Mouse (Mus musculus): ENCODE measurements at regions not wholly inside any gene's neighbourhood (a gene's known extent, or its start where the extent isn't known, plus 50 kb on each side); places are given as distances from the start of the nearest gene placed in this dataset.

- no peak for DNase-seq
Observed at GRCm38 (mm10) chr12:27139683-27140334, 202.6 kb downstream of the Sox11 start.

GRCm38 (mm10) chr12:27138663-27139633 lies 203.4 kb downstream of the Sox11 start:
- no peak for DNase-seq

DNA sequence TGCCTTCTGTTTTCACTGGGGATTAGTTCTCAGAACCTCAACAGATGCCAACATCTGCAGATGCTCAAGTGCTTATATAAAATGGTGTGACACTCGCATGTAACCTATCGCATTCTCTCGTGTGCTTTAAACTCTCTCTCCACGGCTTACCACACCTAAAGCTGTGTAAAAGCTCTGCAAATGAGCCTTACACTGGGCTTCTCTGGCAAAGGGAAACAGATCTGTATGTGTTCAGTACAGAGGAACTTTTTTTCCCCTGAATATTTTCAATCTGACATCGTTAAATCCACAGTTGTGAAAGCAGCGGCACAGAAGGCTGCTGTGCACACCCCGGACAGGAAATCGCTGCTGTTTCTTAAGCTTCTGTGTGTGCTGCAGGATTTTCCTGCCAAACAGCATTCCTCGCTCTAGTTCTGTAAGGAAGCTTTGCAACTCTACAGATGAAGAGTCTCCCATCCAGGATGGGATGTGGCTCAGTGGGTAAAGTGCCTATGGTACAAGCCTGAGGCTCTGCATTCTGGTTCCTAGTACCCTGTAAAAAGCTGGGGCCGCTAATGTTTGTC lies 206.3 kb downstream of the Sox11 start:
- DNase-seq, result no peak

GRCm38 (mm10) chr12:27130544-27130943 lies 211.8 kb downstream of the Sox11 start:
- no peak for DNase-seq

- DNase-seq, result no peak
Observed at GRCm38 (mm10) chr12:27127054-27127605, 215.2 kb downstream of the Sox11 start.

DNA sequence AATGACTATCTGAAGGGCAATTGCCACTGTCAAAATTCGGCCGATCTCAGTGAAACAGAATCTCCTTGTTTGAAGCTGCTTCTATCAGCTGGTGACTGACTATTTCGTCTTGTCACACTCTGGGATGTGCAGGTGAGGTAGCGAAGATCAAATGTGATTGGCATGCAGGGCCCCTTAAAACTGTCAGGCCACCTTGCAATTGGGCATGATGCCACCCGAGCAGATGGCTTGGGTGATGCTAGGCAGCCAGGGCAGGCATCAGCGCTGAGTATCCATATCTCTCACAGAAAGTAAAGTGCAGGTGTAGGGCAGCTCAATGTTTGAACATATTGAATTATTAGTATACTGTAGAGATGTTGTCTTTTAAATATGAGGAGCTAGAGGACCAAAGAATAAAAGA lies 223.8 kb downstream of the Sox11 start:
- no peak for DNase-seq

- DNase-seq, result no peak
Observed at GRCm38 (mm10) chr12:27115392-27115791, 227.0 kb downstream of the Sox11 start.

GRCm38 (mm10) chr12:27104925-27105571 lies 237.3 kb downstream of the Sox11 start:
- DNase-seq, result no peak

GRCm38 (mm10) chr12:27102996-27103395 lies 239.4 kb downstream of the Sox11 start:
- DNase-seq, result no peak

DNA sequence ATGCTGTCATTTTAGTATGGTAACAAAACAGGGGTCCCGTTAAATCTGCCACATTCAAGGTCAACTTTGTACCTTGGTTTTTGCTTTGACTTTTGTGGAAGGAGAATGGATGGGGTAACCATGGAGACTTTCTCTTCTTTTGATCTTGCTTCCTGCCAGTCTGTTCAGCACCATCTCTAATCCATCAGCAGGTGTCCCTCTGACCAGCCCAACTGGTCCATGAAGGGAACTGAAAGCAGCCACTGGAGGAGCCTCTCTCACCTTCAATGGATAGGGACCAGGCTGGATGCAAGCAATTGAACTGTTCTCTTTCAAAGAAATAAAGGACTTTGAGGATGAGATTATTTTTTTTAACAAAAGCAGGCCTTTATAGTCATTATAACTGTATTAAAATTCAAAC lies 253.2 kb downstream of the Sox11 start:
- DNase-seq, result no peak

DNA sequence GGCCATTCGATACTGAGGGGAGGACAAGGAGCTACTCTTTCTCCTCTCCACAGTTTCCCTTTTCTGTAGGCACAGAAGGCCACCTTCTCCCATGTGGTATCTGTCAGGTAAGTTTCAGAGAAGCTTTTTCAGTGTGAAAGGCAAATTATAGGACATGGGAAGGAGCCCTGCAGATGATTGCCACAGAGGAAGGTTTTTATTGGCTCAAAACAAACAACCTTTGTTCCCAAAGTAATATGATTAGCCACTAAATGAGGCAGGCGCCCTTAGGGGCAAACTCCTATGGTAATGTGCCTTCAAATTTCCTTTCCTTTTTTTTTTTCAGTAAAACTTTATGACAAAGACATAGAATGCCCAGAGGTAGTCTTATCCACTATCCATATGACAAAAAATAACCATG lies 256.5 kb downstream of the Sox11 start:
- DNase-seq, result no peak

DNA sequence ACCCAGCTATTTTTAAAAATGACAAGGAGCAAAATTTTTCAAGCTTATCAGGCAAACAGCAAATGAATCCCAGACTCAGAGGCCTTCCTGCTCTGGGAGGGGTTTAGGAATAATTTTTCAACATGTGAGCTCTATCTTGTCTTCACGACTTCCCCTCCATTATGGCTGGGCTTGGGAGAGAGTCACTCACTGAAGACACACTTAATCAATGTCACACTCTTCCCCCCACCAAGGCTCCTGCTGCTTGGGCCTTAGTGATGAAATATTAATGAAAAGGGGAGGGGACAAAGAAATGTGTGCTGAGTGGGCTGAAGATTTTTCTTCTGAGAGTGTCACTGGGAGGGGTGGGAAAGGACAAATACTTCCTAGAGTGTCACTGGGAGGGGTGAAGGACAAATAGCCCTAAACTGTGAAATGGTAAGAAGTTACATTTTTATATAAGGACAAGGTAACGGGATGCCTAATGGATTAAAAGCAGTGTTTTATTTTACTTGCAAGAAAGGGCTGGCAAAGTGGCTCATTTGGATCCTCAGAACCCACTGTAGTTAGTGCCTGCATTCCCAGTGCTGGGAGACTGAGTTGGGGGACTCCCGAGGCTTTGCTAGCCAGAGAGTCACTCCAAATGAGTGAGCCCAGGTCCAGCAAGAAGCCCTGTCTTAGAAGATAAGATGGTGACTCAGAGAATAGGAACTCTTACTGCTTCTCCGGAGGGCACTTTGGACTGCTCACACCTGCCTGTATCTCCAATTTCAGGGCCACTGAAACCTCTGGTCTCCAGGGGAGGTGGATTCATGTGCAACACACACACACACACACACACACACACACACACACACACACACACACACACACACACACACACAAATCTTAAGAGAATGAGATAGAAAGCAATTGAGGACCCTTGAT lies 258.5 kb downstream of the Sox11 start:
- DNase-seq, result no peak

DNA sequence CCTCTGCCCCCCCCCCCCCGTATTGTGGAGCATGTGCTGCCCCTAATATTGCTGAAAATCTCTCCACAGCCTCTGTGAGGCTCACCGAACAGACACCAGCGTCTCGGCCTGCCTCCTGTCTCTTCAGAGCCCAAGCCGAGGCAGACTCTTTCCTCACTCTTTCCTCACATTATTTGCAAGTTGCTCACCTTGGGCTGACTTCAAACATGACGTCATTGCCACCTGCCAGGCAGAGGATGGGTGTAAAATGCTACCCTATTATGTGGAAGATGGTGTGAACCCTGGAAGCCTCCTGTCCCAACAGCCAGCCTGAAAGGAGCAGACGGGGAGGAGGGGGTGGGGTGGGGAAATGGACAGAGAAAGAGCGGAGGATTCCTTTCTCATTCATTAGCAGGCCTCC lies 259.3 kb downstream of the Sox11 start:
- DNase-seq, result no peak

- DNase-seq, result no peak
Observed at GRCm38 (mm10) chr12:27082624-27083023, 259.8 kb downstream of the Sox11 start.

DNA sequence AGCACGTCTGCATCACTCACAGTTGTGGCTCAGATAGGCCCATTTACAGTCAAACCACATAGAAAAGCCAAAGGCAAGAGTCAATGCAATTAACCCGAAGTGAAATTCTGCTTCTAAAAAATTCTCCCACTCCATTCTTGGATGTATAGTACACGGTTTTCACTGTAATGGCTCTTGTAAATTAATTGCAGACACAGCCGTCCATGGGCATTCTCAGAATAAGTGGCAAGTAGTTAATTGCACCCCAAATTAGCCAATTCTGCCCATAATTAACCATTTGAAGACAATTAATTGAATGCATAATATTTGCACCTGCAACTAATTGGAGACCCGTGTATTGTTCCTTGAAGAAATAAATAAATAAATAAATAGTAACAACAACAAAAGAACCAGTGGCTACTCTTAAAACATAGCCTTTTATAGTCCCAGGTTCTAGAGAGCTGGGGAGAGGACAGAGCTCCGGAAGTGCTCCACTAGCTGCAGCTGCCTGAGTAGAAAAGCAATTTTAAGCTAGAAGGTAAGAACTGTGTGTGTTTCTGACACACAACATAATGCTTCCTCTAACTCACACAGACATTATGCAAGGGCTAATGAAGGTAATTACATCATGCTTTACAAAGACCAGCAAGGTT lies 266.2 kb downstream of the Sox11 start:
- DNase-seq, result no peak

DNA sequence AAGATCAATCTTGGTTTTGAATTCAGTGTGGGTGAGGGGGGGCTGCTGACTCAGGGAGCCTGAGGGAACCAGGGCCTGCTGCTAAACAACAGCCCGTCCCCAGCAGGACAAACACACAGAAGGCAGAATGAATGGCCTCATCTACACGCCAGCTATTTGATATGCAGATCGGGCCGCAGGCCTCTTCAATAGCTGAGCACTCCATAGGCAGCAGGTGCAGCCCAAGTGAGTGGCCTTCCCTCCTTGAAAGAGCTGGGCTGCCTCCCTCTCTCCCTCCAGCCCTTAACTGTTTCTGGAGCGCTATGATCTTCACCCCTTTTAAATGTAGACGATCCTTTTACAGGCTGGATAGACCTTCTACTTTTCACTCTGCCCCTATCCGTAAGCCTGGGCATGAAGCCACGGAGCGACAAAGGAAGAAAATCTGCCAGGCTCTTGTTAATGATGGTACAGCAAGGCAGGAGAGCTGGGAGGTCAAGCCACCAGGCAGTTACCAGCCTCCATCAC lies 277.3 kb downstream of the Sox11 start:
- no peak for DNase-seq

DNA sequence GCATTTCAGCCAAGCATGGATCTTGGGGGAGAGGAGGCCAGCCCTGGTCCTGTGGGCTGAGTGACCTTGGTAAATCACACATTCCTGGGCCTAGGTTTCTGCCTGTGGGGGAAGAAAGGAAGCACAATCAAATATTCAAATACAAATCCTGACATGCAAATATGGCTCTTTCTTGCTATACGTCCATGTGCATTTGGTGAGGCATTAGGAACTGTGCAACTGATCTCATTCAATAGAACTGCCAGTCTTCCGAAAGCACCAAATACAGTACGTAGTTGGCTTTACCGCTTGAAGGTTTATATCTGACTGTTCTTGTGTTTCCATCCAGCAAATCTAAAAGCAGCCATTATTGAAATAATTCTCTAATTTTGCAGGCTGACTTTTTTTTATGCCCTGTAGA lies 278.9 kb downstream of the Sox11 start:
- no peak for DNase-seq

DNA sequence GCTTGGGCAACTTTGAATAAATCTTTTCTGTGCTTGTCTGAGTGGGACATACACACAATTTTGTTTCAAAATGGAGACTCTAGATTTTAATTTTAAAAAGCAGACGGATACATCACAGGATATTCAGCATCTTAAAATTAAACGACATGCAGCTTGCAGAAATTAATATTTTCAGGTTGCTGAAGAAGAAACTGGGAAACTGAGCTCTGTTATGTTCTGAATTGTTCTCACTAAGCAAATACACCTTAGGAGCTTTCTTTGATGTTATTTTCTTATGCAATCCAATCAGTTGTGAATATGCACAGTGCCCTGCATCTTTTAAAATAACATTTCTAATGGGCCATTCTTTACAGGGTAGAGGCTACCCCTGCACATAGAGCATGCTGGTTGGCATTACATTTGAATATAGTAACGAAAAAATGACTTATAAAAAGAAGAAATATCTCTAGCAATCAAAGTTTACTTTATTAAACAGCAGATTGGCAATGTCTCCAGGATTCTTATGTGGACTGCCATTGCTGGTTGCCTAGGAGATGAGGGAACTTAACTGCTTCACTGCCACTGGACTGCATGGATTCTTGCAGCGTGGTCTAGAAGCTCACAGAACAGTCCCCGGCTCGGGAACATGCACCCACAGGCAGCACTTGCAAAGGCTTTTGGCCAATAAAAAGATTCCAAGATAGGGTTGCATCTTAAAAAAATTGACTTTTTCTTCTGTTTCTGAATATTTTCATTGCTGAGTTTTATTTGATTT lies 279.7 kb downstream of the Sox11 start:
- no peak for DNase-seq

- no peak for DNase-seq
Observed at GRCm38 (mm10) chr12:27062061-27062461, 280.3 kb downstream of the Sox11 start.
